Mouse (Mus musculus) MEL-GATA-1-ER (cell line): ENCODE measurements at regions not wholly inside any gene's neighbourhood (a gene's known extent, or its start where the extent isn't known, plus 50 kb on each side); places are given as distances from the start of the nearest gene placed in this dataset.

Source experiments
- DNase-seq: peaks from one replicate; pipeline ENCODE4 v3.0.0-alpha.2; 2012; ENCODE audit warnings: low read depth; ENCODE audit errors: extremely low read depth

DNA sequence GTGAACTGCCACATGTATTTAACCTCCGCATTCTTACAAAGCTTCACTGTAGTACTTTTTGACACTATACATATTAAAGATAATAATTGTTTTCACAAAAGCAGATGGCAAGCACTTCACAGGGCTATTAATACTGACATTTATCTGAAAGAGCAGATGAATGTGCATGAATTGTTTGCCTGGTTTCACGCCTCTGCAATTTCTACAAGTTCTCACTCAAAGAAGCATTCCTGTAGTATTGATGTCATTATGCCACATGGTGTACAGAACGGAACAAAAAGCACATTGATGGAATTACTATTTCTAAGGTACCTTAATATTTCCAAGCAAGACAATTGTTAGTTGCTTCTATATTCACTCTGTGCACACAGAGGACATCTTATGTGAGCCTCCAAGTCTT is 684.3 kb downstream of the Lrfn5 start:
- DNase-seq = no peak

DNA sequence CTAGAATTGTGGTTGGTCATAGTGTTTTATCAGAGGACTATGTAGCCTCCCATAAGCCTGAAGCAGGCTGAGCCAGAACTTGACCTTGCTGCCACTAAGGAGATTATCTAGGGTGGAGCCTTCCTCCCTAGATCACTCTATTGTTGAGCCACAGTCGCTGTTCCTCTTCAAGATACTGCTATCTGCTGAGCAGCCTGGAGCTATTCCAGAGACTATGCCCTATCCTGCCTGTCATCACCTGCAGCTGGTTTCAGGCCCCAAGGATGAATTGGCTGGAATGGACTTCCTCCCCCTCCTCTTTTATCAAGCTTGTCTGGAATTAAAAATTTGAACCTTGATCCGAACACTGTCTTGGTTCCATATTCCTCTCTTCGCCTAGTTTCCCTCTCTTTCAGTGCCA is 709.9 kb downstream of the Lrfn5 start:
- DNase-seq = peak; percentile 6
